Mouse (Mus musculus): ENCODE data around the gene Ldhal6b. TPM values are rescaled to one million over a fixed set of nuclear protein-coding genes. Genes with fewer than 3 reads are reported as not detected.

The Ldhal6b gene
- polyA plus RNA-seq, 1 experiment from 2014 or later, result not detected

GRCm38 (mm10) chr17:5395454-5396205 lies 22.9 kb downstream of the Ldhal6b start:
- TF ChIP-seq EP300 (IDR thresholded peaks at IDR 0.05) (no peak), CTCF (IDR thresholded peaks at IDR 0.05) (no peak)
- Histone ChIP-seq H3K9me3 (ENCODE audit: low read length) (no peaks in the 10 kb centered on the region), H3K4me3 (ENCODE audit: low read depth, low read length) (no peak overlapping the region), H3K27me3 (replicated peaks; ENCODE audit: insufficient read depth, low read length) (no peaks in the 10 kb centered on the region), H3K36me3 (ENCODE audit: insufficient read depth, low read length) (no peaks in the 10 kb centered on the region), H3K9ac (replicated peaks; ENCODE audit: low read depth) (no peak overlapping the region), H3K4me1 (ENCODE audit: insufficient read depth, low read depth, low read length) (no peaks in the 10 kb centered on the region), H3K27ac (ENCODE audit: low read length) (no peak overlapping the region), H3K4me2 (replicated peaks; ENCODE audit: low read depth, low read length) (no peak overlapping the region)
- WGBS, result 72% methylated on average over 16 of the region's 16 CpGs
- ATAC-seq (no peak), DNase-seq (ENCODE audit: low spot score) (no peak)

DNA sequence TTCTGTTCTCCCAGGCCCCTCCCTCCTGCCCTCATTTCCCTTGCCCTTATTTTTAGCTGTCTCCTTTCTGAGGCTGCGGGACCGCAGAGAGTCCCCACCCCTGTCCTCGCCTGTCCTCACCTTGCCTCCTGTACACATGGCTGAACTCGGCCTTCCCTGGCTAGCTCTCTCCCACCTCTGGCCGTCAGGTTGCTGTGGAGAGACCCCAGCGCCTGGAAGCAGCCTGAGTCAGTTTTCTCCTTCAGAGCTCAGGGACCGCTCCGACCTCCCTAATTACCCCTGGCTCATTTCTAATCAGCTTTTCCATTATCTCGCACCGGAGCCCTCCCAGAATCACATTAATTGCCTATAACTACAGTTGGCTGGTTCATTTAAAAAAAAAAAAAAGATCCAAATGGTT lies 27.9 kb downstream of the Ldhal6b start:
- Histone ChIP-seq H3K4me1 (ENCODE audit: insufficient read depth, low read depth, low read length) (no peaks in the 10 kb centered on the region), H3K4me3 (ENCODE audit: low read depth, low read length) (no peak overlapping the region), H3K27me3 (replicated peaks; ENCODE audit: insufficient read depth, low read length) (no peaks in the 10 kb centered on the region), H3K27ac (ENCODE audit: low read length) (no peak overlapping the region), H3K36me3 (ENCODE audit: insufficient read depth, low read length) (no peaks in the 10 kb centered on the region), H3K9me3 (ENCODE audit: low read length) (no peaks in the 10 kb centered on the region), H3K4me2 (replicated peaks; ENCODE audit: low read depth, low read length) (no peak overlapping the region), H3K9ac (replicated peaks; ENCODE audit: low read depth) (no peak overlapping the region)
- no peak for ATAC-seq
- TF ChIP-seq CTCF (IDR thresholded peaks at IDR 0.05) (no peak), EP300 (IDR thresholded peaks at IDR 0.05) (no peak)
- 66% methylated on average over 10 of the region's 10 CpGs for WGBS
- no peak for DNase-seq (ENCODE audit: low spot score)

- Histone ChIP-seq H3K36me3 (ENCODE audit: insufficient read depth, low read length) (no peaks in the 10 kb centered on the region), H3K9ac (replicated peaks; ENCODE audit: low read depth) (no peak overlapping the region), H3K9me3 (ENCODE audit: low read length) (no peaks in the 10 kb centered on the region), H3K4me3 (ENCODE audit: low read depth, low read length) (no peak overlapping the region), H3K4me1 (ENCODE audit: insufficient read depth, low read depth, low read length) (no peaks in the 10 kb centered on the region), H3K4me2 (replicated peaks; ENCODE audit: low read depth, low read length) (no peak overlapping the region), H3K27me3 (replicated peaks; ENCODE audit: insufficient read depth, low read length) (no peaks in the 10 kb centered on the region), H3K27ac (ENCODE audit: low read length) (no peak overlapping the region)
- no peak for TF ChIP-seq CTCF (IDR thresholded peaks at IDR 0.05)
- DNase-seq (ENCODE audit: low spot score) (no peak), ATAC-seq (no peak)
- 71% methylated on average over 3 of the region's 3 CpGs for WGBS
Measured at GRCm38 (mm10) chr17:5388351-5388750, 30.2 kb downstream of the Ldhal6b start.

DNA sequence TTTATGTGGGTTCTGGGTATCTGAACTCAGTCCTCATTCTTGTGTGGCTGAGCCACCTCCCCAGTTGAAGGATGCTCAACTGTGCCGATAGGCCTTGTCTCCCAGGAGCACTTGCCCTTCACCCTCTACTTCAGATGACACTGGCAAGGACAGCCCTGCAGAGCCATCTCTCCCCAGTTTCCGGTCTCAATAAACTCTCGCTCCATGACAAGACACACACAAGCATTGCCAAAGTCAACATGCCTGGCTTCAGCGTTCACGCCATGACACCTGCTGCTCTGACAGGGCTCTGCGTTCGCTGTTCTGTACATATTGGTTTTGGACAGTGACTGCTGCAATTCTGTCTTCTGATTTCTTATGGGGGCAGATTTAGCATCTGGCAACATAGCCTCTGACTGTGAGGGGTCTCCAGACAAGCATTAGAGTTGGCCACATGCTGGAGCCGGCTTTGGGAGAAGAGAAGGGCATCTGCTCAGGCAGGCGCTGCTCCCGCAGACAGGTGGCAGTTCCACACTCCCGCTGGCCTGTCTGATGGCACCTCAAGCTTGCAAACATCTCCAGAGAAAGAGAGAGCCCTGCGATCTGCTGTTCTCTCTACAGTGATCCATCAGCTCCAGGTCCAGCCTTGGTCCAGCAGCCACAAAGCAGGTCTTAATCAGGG lies 31.6 kb downstream of the Ldhal6b start:
- no peak overlapping the region for H3K27ac ChIP-seq (ENCODE audit: low read length)
- WGBS, result 78% methylated on average over 12 of the region's 12 CpGs
- ATAC-seq (no peak), DNase-seq (ENCODE audit: low spot score) (no peak)
- H3K4me2 ChIP-seq (replicated peaks; ENCODE audit: low read depth, low read length), result no peak overlapping the region
- H3K9ac ChIP-seq (replicated peaks; ENCODE audit: low read depth), result no peak overlapping the region
- no peak overlapping the region for H3K4me3 ChIP-seq (ENCODE audit: low read depth, low read length)
- no peak for TF ChIP-seq CTCF (IDR thresholded peaks at IDR 0.05)
- no peak for TF ChIP-seq EP300 (IDR thresholded peaks at IDR 0.05)
- no peaks in the 10 kb centered on the region for H3K9me3 ChIP-seq (ENCODE audit: low read length)
- H3K27me3 ChIP-seq (replicated peaks; ENCODE audit: insufficient read depth, low read length), result no peaks in the 10 kb centered on the region
- H3K36me3 ChIP-seq (ENCODE audit: insufficient read depth, low read length), result no peaks in the 10 kb centered on the region
- H3K4me1 ChIP-seq (ENCODE audit: insufficient read depth, low read depth, low read length), result no peaks in the 10 kb centered on the region

GRCm38 (mm10) chr17:5385694-5386093 lies 32.9 kb downstream of the Ldhal6b start:
- Histone ChIP-seq H3K9me3 (ENCODE audit: low read length) (no peaks in the 10 kb centered on the region), H3K27me3 (replicated peaks; ENCODE audit: insufficient read depth, low read length) (no peaks in the 10 kb centered on the region), H3K4me1 (ENCODE audit: insufficient read depth, low read depth, low read length) (no peaks in the 10 kb centered on the region), H3K9ac (replicated peaks; ENCODE audit: low read depth) (no peak overlapping the region), H3K36me3 (ENCODE audit: insufficient read depth, low read length) (no peaks in the 10 kb centered on the region), H3K4me3 (ENCODE audit: low read depth, low read length) (no peak overlapping the region), H3K27ac (ENCODE audit: low read length) (no peak overlapping the region), H3K4me2 (replicated peaks; ENCODE audit: low read depth, low read length) (no peak overlapping the region)
- ATAC-seq, result no peak
- DNase-seq (ENCODE audit: low spot score), result no peak
- WGBS, result 73% methylated on average over 1 of the region's 1 CpGs
- TF ChIP-seq EP300 (IDR thresholded peaks at IDR 0.05) (no peak), CTCF (IDR thresholded peaks at IDR 0.05) (no peak)

GRCm38 (mm10) chr17:5377930-5378310 lies 40.6 kb downstream of the Ldhal6b start:
- H3K4me2 ChIP-seq (replicated peaks; ENCODE audit: low read depth, low read length), result no peak overlapping the region
- H3K4me3 ChIP-seq (ENCODE audit: low read depth, low read length), result no peak overlapping the region
- no peaks in the 10 kb centered on the region for H3K9me3 ChIP-seq (ENCODE audit: low read length)
- H3K36me3 ChIP-seq (ENCODE audit: insufficient read depth, low read length), result no peaks in the 10 kb centered on the region
- H3K4me1 ChIP-seq (ENCODE audit: insufficient read depth, low read depth, low read length), result no peaks in the 10 kb centered on the region
- DNase-seq (ENCODE audit: low spot score) (no peak), ATAC-seq (no peak)
- TF ChIP-seq EP300 (IDR thresholded peaks at IDR 0.05) (no peak), CTCF (IDR thresholded peaks at IDR 0.05) (no peak)
- no peaks in the 10 kb centered on the region for H3K27me3 ChIP-seq (replicated peaks; ENCODE audit: insufficient read depth, low read length)
- WGBS, result 32% methylated on average over 7 of the region's 7 CpGs
- H3K27ac ChIP-seq (ENCODE audit: low read length), result no peak overlapping the region
- H3K9ac ChIP-seq (replicated peaks; ENCODE audit: low read depth), result no peak overlapping the region

Data from lung, postnatal 0 days (tissue).